Mouse (Mus musculus) frontal cortex, adult (tissue): Measurements from ENCODE around the gene Gm16867.
"Not testable (repeated sequence)": the region's sequence is repeated elsewhere in the genome, so short reads cannot be mapped to it uniquely, and the experiment has no call there.

Source experiments
- ATAC-seq: cut with Nextera tagmentation; 2 replicates; pipeline ENCODE4 v1.9.2; 2017; ENCODE audit warnings: mild to moderate bottlenecking, moderate library complexity, mixed read lengths; ENCODE audit not compliant: low TSS enrichment

Gene Gm16867

GRCm38 (mm10) chr14:69467612-69468366, 35.4 kb downstream of the Gm16867 start:
- peak; percentile 55; the same call in 1 of the 2 replicates for ATAC-seq

DNA sequence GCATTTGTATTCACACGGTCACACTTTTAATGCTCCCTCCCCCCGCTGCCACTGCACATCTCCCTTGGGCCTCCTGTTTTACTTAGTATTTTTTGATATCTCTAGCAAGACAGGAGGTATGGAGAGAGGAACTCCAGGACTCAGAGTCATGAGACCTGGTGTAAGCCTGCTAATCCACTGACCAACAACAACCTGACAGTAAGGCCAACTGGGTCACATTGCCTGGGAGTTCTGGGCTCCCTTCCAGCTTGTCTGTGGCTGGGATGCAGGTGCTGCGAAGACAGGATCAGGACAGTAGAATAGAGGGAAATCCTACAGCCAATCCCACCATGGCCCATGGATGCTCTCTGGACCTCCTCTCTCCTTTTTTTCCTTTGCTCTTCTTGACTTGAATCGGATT, 38.7 kb downstream of the Gm16867 start:
- ATAC-seq = not testable (repeated sequence)

GRCm38 (mm10) chr14:69457691-69458090, 45.5 kb downstream of the Gm16867 start:
- not testable (repeated sequence) for ATAC-seq

GRCm38 (mm10) chr14:69454640-69455039, 48.5 kb downstream of the Gm16867 start:
- not testable (repeated sequence) for ATAC-seq

- ATAC-seq = not testable (repeated sequence)
Measured at GRCm38 (mm10) chr14:69448845-69449244, 54.3 kb downstream of the Gm16867 start.

- not testable (repeated sequence) for ATAC-seq
Measured at GRCm38 (mm10) chr14:69447006-69447405, 56.2 kb downstream of the Gm16867 start.

DNA sequence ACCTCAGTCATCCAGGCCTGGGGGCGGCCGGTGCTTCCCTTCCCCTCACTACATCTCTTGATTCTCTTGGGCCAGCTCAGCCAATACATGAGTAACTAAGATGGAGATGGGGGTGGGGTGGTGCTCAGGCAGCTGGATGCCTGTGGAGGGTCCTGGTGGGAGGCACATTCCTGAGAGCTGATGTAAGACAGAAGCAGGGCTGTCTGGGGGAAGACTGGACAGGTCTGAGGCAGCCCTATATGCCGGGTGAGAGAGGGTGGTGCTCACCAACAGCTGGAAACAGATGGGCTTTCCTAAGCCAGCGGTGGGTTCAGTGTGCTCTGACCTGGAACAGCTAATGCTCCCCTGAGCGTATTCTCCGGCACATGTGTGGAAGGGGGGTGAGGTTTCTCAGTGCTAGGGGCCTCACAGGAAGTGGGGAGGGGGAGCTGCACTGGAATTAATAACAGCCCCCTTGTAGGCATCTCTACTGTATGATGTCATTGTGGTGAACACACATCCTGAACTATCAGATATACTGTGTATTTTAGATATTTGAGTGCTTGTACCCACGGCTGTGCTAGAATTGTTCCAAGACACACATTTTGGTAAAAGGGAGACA, 60.0 kb downstream of the Gm16867 start:
- ATAC-seq = not testable (repeated sequence)

- not testable (repeated sequence) for ATAC-seq
Measured at GRCm38 (mm10) chr14:69440955-69441354, 62.2 kb downstream of the Gm16867 start.

- ATAC-seq = not testable (repeated sequence)
Measured at GRCm38 (mm10) chr14:69438678-69439214, 64.4 kb downstream of the Gm16867 start.

- not testable (repeated sequence) for ATAC-seq
Measured at GRCm38 (mm10) chr14:69421003-69421402, 82.2 kb downstream of the Gm16867 start.

GRCm38 (mm10) chr14:69417545-69417944, 85.6 kb downstream of the Gm16867 start:
- ATAC-seq = not testable (repeated sequence)
